Mouse (Mus musculus) kidney, adult 2 months (tissue): ENCODE results near the gene Dcun1d5. TPM values are rescaled to one million over a fixed set of nuclear protein-coding genes. Genes with fewer than 3 reads are reported as not detected.
"Not testable (repeated sequence)": the region's sequence is repeated elsewhere in the genome, so short reads cannot be mapped to it uniquely, and the experiment has no call there.

ENCODE experiments used
- DNase-seq: peaks from one replicate; pipeline ENCODE4 v3.0.0; 2021
- H3K27ac ChIP-seq: fragments of 200-500 bp; 2 replicates; pipeline ENCODE4 v1.5.1; 2012; ENCODE audit warnings: low read depth, low read length, control low read depth, inconsistent platforms; ENCODE audit not compliant: insufficient read depth
- H3K27me3 ChIP-seq: fragments of 200-500 bp; replicated peaks from 2 replicates; pipeline ENCODE4 v1.6.1; 2012; ENCODE audit warnings: mild to moderate bottlenecking, moderate library complexity, low read length, inconsistent platforms; ENCODE audit not compliant: control insufficient read depth, insufficient read depth
- H3K36me3 ChIP-seq: fragments of 200-500 bp; 2 replicates; pipeline ENCODE4 v1.6.1; 2012; ENCODE audit warnings: mild to moderate bottlenecking, moderate library complexity, low read length, inconsistent platforms; ENCODE audit not compliant: control insufficient read depth, insufficient read depth
- H3K4me1 ChIP-seq: fragments of 200-500 bp; 2 replicates; pipeline ENCODE4 v1.6.1; 2011; ENCODE audit warnings: low read length; ENCODE audit not compliant: control insufficient read depth, insufficient read depth
- H3K4me3 ChIP-seq: fragments of 200-500 bp; 2 replicates; pipeline ENCODE4 v1.5.1; 2011; ENCODE audit warnings: mild to moderate bottlenecking, low read depth, low read length, control low read depth; ENCODE audit not compliant: insufficient read depth
- CTCF ChIP-seq: fragments of 200-500 bp; conservative IDR thresholded peaks from 2 replicates; pipeline ENCODE4 v1.5.1; 2011; ENCODE audit warnings: low read depth, mild to moderate bottlenecking, control low read depth, low read length, moderate library complexity, mixed read lengths; ENCODE audit not compliant: insufficient read depth, insufficient read length
- POLR2A ChIP-seq: fragments of 200-500 bp; IDR thresholded peaks from one replicate; pipeline ENCODE4 v1.6.1; 2011; ENCODE audit warnings: low read depth, low read length, control low read depth
- WGBS: fragments of 180-500 bp; shearing (Covaris S2); methylation state at CpG from one replicate; pipeline ENCODE4 v1.1.7; 2018; 5-methylcytosine and 5-hydroxymethylcytosine counted together
- polyA plus RNA-seq: library from polyadenylated mRNA; depleted of rRNA; stranded (reverse); fragments of >200 nt; gene quantifications from 2 replicates; pipeline ENCODE4 v1.2.3, GENCODE M21; 2012

Gene Dcun1d5
- polyA plus RNA-seq, 1 experiment = 16.3 TPM

- 0 out of 2 replicates have a peak overlapping the region, but pooled peaks have one; percentile 1 for H3K27ac ChIP-seq
- no peaks in the 10 kb centered on the region; the same call in 1 of the 2 replicates for H3K4me1 ChIP-seq
- no peak for TF ChIP-seq POLR2A
- TF ChIP-seq CTCF = no peak
- no peaks in the 10 kb centered on the region for H3K27me3 ChIP-seq
- no peaks in the 10 kb centered on the region for H3K36me3 ChIP-seq
- 11% methylated on average over 41 of the region's 41 CpGs for WGBS
- DNase-seq = peak; percentile 97
- peak overlapping the region; percentile 78 for H3K4me3 ChIP-seq
Measured at GRCm38 (mm10) chr9:7176618-7177610, 7.4 kb upstream of the Dcun1d5 start.

GRCm38 (mm10) chr9:7184897-7185291 lies 574 bp downstream of the Dcun1d5 start:
- peak; percentile 23 for DNase-seq
- no peak for TF ChIP-seq POLR2A
- no peak for TF ChIP-seq CTCF
- under 1% methylated on average over 31 of the region's 31 CpGs for WGBS
- Histone ChIP-seq H3K4me1 (peaks cover 2% of the 10 kb centered on the region; the same call in 1 of the 2 replicates), H3K27me3 (no peaks in the 10 kb centered on the region), H3K27ac (no peak overlapping the region; the same call in 1 of the 2 replicates), H3K4me3 (peak overlapping the region; percentile 67), H3K36me3 (no peaks in the 10 kb centered on the region)

GRCm38 (mm10) chr9:7190694-7191093 lies 6.4 kb downstream of the Dcun1d5 start:
- not testable (repeated sequence) for H3K4me3 ChIP-seq, H3K27ac ChIP-seq, H3K36me3 ChIP-seq, DNase-seq, H3K4me1 ChIP-seq, H3K27me3 ChIP-seq
- WGBS = 94% methylated on average over 3 of the region's 3 CpGs

- no peak overlapping the region for H3K4me3 ChIP-seq
- H3K4me1 ChIP-seq = no peaks in the 10 kb centered on the region
- DNase-seq = peak; percentile 21
- no peaks in the 10 kb centered on the region for H3K27me3 ChIP-seq
- WGBS = 28% methylated on average over 2 of the region's 2 CpGs
- H3K27ac ChIP-seq = no peak overlapping the region
- H3K36me3 ChIP-seq = no peaks in the 10 kb centered on the region; the same call in 1 of the 2 replicates
- TF ChIP-seq CTCF = 0 out of 2 replicates have a peak, but pooled peaks have one; percentile 16
- no peak for TF ChIP-seq POLR2A
Measured at GRCm38 (mm10) chr9:7216240-7216639, 31.9 kb downstream of the Dcun1d5 start.

- H3K4me1 ChIP-seq = no peaks in the 10 kb centered on the region
- H3K4me3 ChIP-seq = no peak overlapping the region
- WGBS = 87% methylated on average over 5 of the region's 5 CpGs
- H3K36me3 ChIP-seq = no peaks in the 10 kb centered on the region; the same call in 1 of the 2 replicates
- no peaks in the 10 kb centered on the region for H3K27me3 ChIP-seq
- DNase-seq = no peak
- H3K27ac ChIP-seq = no peak overlapping the region
- TF ChIP-seq POLR2A (no peak), CTCF (0 out of 2 replicates have a peak, but pooled peaks have one; percentile 8)
Measured at GRCm38 (mm10) chr9:7221024-7221423, 36.7 kb downstream of the Dcun1d5 start.

GRCm38 (mm10) chr9:7221460-7221859 lies 37.1 kb downstream of the Dcun1d5 start:
- TF ChIP-seq CTCF (no peak), POLR2A (no peak)
- no peak overlapping the region for H3K27ac ChIP-seq
- no peak overlapping the region for H3K4me3 ChIP-seq
- 79% methylated on average over 7 of the region's 7 CpGs for WGBS
- no peaks in the 10 kb centered on the region for H3K4me1 ChIP-seq
- no peaks in the 10 kb centered on the region; the same call in 1 of the 2 replicates for H3K36me3 ChIP-seq
- DNase-seq = peak; percentile 12
- no peaks in the 10 kb centered on the region for H3K27me3 ChIP-seq

GRCm38 (mm10) chr9:7238619-7239018 lies 54.3 kb downstream of the Dcun1d5 start:
- no peaks in the 10 kb centered on the region for H3K4me1 ChIP-seq
- no peak overlapping the region for H3K4me3 ChIP-seq
- H3K36me3 ChIP-seq = no peaks in the 10 kb centered on the region
- no peaks in the 10 kb centered on the region for H3K27me3 ChIP-seq
- no peak for DNase-seq
- H3K27ac ChIP-seq = no peak overlapping the region
- WGBS = 92% methylated on average over 1 of the region's 1 CpGs
- TF ChIP-seq POLR2A = no peak
- TF ChIP-seq CTCF = no peak
